Mouse (Mus musculus): ENCODE results near the gene Emg1.
A peak's percentile ranks its signal among the peaks of the same experiment; 100 is the strongest.
"Not testable (repeated sequence)": the region's sequence is repeated elsewhere in the genome, so short reads cannot be mapped to it uniquely, and the experiment has no call there.

Gene Emg1

GRCm38 (mm10) chr6:124682291-124682690 lies 29.7 kb downstream of the Emg1 start:
- DNase-seq (ENCODE audit: low read depth, low spot score), result not testable (repeated sequence)

DNA sequence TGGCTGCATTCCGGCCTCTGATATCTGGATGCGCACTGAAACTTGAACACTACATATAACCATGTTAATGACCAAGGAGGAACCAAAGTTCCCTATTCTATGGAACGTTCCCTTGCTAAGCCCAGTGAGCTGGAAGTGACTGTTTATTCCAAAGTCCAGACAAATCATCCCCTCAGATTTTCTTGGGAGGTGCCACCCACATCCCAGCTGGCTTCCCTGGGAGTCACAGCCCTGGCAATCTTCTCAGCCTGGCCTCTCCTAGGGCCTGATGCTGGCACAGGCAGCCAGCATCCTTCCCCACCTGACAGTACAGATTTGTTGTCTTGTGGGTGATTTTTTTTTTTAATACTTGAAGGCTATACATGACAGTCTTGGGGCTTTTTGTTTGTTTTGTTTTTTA lies 32.5 kb downstream of the Emg1 start:
- no peak for DNase-seq (ENCODE audit: low read depth, low spot score)

GRCm38 (mm10) chr6:124678769-124679168 lies 33.2 kb downstream of the Emg1 start:
- no peak for DNase-seq (ENCODE audit: low read depth, low spot score)

DNA sequence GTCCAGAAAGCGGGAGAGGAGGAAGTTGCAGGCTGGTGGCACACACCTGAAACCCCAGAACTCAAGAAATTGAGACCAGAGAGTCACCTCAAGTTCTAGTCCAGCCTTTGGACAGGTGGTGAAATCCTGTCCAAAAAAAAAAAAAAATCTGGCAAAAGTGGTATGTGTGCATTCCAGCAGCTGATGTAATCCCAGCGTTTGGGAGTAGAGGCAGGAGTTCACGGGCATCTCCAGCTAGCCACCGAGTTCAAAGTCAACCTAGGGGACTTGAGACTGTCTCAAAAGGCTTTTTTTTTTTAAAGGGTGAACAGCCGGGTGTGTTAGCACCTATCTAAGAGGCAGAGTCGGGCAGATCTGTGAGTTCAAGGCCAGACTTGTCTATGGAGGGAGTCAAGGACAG lies 35.8 kb downstream of the Emg1 start:
- DNase-seq (ENCODE audit: low read depth, low spot score), result no peak

GRCm38 (mm10) chr6:124674591-124674990 lies 37.4 kb downstream of the Emg1 start:
- DNase-seq (ENCODE audit: low read depth, low spot score), result no peak

- no peak for DNase-seq (ENCODE audit: low read depth, low spot score)
Measured at GRCm38 (mm10) chr6:124673619-124674018, 38.4 kb downstream of the Emg1 start.

DNA sequence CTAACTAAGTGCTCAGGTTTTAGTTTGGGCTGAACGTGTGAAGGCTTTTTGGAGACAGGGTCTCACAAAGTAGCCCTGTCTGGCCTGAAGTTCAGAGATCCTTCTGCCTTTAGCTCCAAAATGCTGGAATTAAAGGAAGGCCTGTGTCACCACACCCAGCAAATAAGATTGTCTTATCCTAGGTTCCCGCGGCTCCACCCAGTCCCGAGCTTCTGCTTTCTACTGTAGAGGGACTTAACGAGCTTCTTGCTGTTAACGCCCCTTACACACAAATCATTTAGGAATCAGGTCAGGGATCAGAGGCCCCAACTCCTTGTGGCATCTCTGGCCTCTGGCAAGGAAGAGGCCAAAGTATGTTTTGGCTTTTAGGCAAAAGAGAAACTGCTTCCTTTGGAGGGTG lies 39.9 kb downstream of the Emg1 start:
- DNase-seq (ENCODE audit: low read depth, low spot score), result no peak

DNA sequence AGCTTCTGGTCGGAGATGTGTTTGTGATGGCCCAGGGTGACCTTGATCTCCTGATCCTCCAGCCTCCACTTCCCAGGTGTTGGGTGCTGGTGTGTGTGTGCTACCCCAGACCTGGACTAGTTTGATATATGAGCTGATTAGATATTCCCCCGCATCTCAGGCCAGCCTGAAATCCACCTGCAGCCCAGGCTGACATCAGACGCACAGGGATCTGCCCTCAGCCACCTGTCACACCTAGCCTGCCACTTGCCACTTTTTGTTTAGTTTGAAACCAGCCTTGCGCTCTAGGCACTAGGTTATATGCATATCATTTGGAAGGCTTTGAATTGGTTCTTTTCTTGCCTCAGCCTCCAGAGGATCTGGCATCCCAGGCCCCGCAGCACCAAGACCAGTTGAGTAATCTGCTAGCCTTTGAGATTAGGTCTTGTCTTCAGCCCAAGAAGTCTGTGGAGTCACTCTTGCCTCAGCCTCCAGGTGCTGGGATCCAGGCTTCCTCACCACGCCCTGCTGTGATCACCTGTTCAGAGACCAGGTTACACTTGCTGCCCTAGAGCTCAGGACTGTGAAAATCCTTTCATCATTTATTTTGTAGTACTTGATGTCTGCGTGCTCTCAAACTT lies 41.6 kb downstream of the Emg1 start:
- no peak for DNase-seq (ENCODE audit: low read depth, low spot score)

DNA sequence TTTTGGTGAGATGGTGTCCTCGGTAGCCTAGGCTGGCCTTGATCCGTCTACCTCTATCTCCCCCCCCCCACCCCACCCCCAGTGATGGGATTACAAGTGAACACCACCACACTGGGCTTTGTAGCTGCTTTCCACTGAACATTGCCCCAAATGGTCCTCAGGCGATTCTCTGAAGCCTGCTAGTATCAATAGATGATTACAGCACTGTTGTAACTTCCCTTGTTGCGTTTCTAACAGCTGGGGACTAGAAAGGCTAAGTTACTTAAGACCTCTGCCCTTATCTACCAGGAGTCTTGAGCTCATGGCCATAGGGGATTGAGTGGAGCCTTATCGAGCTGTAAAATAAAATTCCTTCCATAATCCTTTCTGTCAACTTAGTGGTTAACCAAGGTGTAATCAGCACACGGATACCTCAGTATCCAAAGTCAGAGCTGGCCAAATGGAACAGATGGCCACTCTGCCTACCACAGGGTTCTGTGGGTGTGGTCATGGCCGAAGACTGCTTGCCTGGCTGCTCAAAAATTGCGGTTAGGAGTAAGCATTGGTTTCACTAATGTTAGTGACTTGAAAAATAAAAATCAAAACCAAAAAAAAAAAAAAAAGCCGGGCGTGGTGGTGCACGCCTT lies 42.6 kb downstream of the Emg1 start:
- DNase-seq (ENCODE audit: low read depth, low spot score), result no peak

DNA sequence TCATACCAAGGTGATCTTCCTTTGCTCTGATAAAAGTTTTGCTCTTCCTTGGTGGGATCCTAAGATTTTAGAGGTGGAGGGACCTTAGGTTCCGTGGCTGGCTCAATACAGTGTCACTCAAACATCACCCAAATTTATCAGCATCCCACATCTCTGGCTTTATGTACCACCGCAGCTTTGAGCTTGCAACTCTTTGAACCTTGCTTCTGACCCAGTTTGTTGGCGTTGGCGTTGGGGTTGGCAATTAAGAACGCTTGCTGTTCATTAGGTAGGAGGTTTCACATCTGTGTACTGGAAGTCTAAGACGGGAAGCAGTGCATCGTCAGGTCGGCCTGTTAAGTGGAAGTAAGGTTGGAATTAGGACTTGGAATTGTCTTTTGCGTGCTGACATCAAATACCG lies 47.0 kb downstream of the Emg1 start:
- no peak for DNase-seq (ENCODE audit: low read depth, low spot score)

DNA sequence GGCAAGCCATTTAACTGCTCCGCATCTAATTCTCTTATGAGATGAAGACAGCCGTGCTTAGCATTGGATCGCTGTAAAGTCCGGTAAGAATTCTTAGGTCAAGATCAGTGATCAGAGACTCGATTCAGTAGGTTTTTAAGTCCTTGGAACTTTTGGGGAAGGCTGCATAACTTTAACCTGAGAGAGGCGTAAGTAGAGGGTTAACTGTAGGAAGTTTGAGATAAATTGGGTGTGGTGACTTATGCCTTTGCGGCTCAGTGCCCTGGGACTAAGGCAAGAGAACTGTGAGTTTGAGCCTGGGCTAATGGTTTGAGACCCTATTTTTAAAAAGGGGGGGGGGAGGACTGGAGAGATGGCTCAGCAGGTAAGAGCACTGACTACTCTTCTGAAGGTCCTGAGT lies 47.7 kb downstream of the Emg1 start:
- DNase-seq (ENCODE audit: low read depth, low spot score), result no peak

- no peak for DNase-seq (ENCODE audit: low read depth, low spot score)
Measured at GRCm38 (mm10) chr6:124663424-124663795, 48.6 kb downstream of the Emg1 start.

DNA sequence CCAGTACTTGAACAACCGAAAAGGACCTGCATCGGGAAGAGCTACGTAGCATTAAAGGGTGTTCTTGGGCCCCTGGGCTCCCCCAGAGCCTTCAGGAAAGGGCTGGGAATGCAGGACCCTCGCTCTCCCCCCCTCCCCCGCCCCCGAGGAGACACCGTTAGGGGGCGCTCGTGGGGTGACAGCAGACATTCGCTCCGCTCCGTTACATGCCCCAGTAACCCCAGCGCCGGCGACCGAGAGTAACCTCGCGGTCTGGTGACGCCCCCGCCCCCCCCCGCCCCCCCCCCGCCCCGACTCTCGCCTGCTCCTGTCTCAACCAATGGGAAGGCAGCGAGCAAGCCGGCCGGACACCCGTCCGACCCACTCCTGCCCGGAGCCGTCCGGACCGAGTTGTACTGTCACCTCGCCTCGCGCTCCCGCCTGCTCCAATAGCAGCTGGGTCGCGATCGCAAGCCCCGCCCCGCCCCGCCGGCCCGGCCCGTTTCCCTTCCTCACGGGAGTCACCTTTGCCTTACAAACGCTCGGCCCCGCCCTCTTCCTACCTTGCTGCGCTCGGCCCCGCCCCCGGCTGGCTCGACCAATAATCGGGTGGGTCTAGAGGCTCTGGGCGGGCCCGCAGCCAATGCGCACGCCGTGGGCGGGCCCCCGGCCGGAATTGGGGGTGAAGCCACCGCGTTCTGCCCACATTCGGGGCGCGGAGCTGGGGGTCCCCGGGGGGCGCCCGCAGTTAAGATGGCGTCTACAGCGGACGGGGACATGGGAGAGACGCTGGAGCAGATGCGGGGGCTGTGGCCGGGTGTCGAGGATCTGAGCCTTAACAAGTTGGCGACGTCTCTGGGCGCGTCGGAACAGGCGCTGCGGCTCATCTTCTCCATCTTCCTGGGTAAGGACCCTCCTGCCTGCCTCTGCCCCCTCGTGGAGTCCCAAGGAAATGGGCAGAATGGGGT lies 49.2 kb downstream of the Emg1 start, which contains the start of gene Lpcat3:
Gene Lpcat3 (plus strand): TSS at position 551 of the 947 bp plus-strand sequence.
- peak; percentile 88 for DNase-seq (ENCODE audit: low read depth, low spot score)

DNA sequence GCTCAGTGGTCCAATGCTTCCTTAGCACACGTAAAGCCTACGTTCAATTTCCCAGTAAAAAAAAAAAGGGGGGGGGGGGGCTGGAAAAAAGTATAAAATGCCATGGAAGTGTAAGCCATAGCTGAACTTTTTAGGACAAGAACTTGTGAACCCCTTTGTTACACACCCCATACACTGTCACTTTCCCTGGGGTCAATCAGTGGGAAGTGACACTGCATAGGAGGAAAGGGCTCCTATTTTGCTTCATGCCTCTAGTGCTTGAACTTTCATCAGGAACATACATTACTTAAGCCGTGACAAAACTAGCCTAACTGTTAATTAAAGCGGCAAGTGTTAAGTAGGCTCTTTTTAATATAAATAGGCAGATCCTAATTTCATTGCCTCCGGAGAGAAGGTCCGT lies 50.0 kb downstream of the Emg1 start:
- no peak for DNase-seq (ENCODE audit: low read depth, low spot score)

DNA sequence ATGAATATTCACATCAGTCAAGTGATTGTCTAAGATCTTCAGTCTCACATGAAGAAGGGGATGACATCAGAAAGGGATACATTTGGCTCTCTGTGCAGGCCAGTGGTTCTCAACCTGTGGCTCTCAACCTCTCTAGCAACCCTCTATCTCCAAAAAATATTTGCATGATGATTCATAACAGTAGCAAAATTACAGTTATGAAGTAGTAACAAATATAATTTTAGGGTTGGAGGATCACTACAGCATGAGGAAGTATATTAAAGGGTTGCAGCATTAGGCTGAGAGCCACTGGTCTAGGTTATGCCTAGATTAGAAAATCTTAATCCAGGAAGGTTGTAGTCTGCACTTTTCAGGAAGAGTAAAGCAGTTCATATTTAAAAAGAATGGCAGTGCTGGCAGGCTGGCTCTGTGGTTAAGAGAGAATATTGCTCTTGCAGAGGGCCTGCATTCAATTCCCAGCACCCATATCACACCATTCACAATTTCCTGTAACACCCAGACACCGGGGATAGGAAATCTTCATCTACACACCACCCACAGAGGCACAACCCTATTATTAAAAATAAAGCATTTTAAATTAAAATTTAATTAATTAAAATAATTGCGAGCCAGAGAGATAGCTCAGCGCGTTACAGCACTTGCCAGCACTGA lies 50.7 kb downstream of the Emg1 start:
- DNase-seq (ENCODE audit: low read depth, low spot score), result no peak

DNA sequence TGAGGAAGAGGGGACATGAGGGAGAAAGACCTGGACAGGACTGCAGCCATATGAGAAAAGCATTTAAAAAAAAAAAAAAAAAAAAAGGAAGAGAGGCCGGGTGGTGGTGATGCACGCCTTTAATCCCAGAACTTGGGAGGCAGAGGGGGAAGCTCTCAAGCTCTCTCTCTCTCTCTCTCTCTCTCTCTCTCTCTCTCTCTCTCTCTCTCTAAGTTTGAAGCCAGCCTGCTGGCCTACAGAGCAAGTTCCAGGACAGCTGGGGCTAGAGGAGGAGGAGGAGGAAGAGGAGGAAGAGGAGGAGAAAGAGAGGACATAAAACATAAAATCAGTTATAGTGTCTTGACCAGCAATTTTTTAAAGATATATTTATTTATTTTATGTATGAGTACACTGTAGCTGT lies 53.9 kb downstream of the Emg1 start:
- no peak for DNase-seq (ENCODE audit: low read depth, low spot score)

GRCm38 (mm10) chr6:124655893-124656292 lies 56.1 kb downstream of the Emg1 start:
- no peak for DNase-seq (ENCODE audit: low read depth, low spot score)
